Mouse (Mus musculus) midbrain, embryonic 14.5 days (tissue): Measurements from ENCODE around the gene Timm10b. TPM values are rescaled to one million over a fixed set of nuclear protein-coding genes. Genes with fewer than 3 reads are reported as not detected.

Experiments used
- ATAC-seq: fragments of 200-750 bp; cut with Nextera tagmentation; 2 replicates; pipeline ENCODE4 v1.8.0; 2017; ENCODE audit warnings: moderate number of reproducible peaks, moderate library complexity; ENCODE audit not compliant: low FRiP score, low TSS enrichment
- DNase-seq: peaks from one replicate; pipeline ENCODE4 v3.0.0-alpha.2; 2015
- H3K27ac ChIP-seq: fragments of 300-500 bp; sonication (generic); replicated peaks from 2 replicates; pipeline ENCODE4 v1.5.1; 2014; ENCODE audit warnings: mild to moderate bottlenecking, low read depth, low read length, moderate library complexity
- H3K27me3 ChIP-seq: fragments of 300-500 bp; sonication (generic); 2 replicates; pipeline ENCODE4 v1.6.1; 2014; ENCODE audit warnings: low read length, control low read depth, mixed read lengths; ENCODE audit not compliant: control insufficient read depth, insufficient read depth
- H3K36me3 ChIP-seq: fragments of 300-500 bp; sonication (generic); 2 replicates; pipeline ENCODE4 v1.6.1; 2014; ENCODE audit warnings: low read length, control low read depth; ENCODE audit not compliant: control insufficient read depth, insufficient read depth
- H3K4me1 ChIP-seq: fragments of 300-500 bp; sonication (generic); 2 replicates; pipeline ENCODE4 v1.6.1; 2014; ENCODE audit warnings: mild to moderate bottlenecking, antibody characterized with exemption, low read length, control low read depth; ENCODE audit not compliant: control insufficient read depth, insufficient read depth
- H3K4me2 ChIP-seq: fragments of 300-500 bp; sonication (generic); 2 replicates; pipeline ENCODE4 v1.6.1; 2014; ENCODE audit warnings: mild to moderate bottlenecking, low read length, moderate library complexity
- H3K4me3 ChIP-seq: fragments of 300-500 bp; sonication (generic); replicated peaks from 2 replicates; pipeline ENCODE4 v1.5.1; 2014; ENCODE audit warnings: low read depth, low read length
- H3K9ac ChIP-seq: fragments of 300-500 bp; sonication (generic); replicated peaks from 2 replicates; pipeline ENCODE4 v1.6.1; 2014; ENCODE audit warnings: mild to moderate bottlenecking, low read length, moderate library complexity
- H3K9me3 ChIP-seq: fragments of 300-500 bp; sonication (generic); 2 replicates; pipeline ENCODE4 v1.6.1; 2016; ENCODE audit warnings: low read length, control low read depth, mixed read lengths; ENCODE audit not compliant: control insufficient read depth
- WGBS: fragments of 180-500 bp; shearing (Covaris S2); extraction: QIAGEN DNeasy Blood & Tissue Kit; methylation state at CpG from one replicate; pipeline ENCODE4 v1.1.7; 2014; 5-methylcytosine and 5-hydroxymethylcytosine counted together
- polyA plus RNA-seq: library from polyadenylated mRNA; unstranded; fragments of >200 nt; fragmentation: Nextera tagmentation; extraction: Ambion mirVana; gene quantifications from 2 replicates; pipeline ENCODE4 v1.2.1, GENCODE M21; 2014

Gene Timm10b
- polyA plus RNA-seq, 1 experiment from 2014 or later: 122 TPM

DNA sequence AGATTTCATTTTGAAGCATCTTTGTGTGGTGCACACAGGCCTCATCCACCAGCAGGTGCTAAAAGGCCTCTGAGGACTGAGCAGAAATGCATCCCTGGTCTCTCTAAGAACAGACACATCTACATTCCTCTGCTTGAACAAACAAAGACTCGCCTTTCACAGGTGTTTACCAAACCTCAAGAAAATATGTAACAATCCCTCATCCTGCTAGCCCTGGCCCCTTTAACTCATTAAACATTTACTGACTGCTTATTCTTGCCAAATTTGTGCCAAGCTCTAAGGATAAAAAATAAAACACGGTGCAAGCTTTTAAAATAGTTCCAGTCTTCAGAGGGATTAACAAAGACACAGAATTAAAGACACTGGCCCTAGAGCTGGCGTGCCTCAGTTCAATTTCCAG is 20.2 kb upstream of the Timm10b start:
- H3K27me3 ChIP-seq: no peaks in the 10 kb centered on the region
- ATAC-seq: no peak
- H3K27ac ChIP-seq: no peak overlapping the region
- no peak overlapping the region for H3K4me2 ChIP-seq
- H3K9me3 ChIP-seq: no peaks in the 10 kb centered on the region
- H3K9ac ChIP-seq: no peak overlapping the region
- H3K4me1 ChIP-seq: no peaks in the 10 kb centered on the region
- no peak for DNase-seq
- H3K36me3 ChIP-seq: peaks cover 99% of the 10 kb centered on the region
- H3K4me3 ChIP-seq: no peak overlapping the region
- 60% methylated on average over 3 of the region's 3 CpGs for WGBS

DNA sequence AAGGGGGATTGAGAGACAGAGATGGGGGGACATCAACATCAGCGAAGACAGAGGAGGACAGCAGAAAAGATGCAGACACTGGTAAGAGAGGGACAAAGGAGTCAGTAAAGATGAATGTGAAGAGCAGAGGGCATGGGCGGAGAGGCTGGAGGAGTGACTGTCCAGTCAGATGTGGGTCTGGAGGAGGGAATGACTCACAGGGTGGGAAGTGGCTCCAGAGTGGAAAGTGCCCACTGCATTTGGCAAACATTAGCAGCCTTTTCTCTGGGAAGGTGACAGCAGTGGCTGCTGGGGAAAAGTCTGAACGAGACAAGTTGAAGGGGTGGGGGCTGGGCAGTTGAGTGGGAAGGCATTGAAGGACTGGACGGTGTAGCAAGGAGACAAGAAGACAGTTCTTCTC is 18.8 kb upstream of the Timm10b start:
- WGBS: 83% methylated on average over 4 of the region's 4 CpGs
- H3K4me3 ChIP-seq: no peak overlapping the region
- H3K27me3 ChIP-seq: no peaks in the 10 kb centered on the region
- DNase-seq: no peak
- no peaks in the 10 kb centered on the region for H3K9me3 ChIP-seq
- peaks cover 94% of the 10 kb centered on the region for H3K36me3 ChIP-seq
- no peak overlapping the region for H3K4me2 ChIP-seq
- H3K4me1 ChIP-seq: no peaks in the 10 kb centered on the region
- ATAC-seq: no peak
- no peak overlapping the region for H3K9ac ChIP-seq
- no peak overlapping the region for H3K27ac ChIP-seq

DNA sequence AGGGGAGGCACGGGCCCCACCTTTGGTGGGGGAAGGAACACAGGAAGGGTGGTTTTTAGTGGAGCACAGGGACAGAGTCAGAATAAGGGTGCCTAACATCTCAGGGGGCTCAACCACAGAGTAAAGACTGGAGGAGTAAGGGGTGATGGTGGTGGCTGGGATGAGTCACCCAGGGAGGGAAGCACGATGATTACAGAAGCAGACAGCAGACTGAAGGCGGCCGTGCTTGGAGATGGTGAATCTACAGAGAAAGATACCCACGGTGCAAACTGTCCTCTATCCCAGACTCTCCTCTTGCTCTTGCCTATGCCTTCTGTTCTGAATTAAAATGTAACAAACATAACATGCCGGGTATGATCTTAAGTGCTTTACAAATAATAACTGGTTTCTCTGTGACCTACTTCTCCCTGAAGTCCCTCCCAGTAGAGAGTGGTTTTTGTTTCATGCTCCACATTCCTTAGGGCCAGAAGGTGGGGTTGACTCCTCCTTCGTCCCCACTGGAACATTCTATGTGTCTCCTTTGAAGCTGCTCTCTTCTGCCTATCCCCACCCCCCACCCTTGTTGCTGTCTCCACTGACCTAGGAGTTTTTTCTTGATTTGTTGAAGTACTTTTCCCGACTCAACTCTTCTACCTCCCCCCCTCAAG is 18.1 kb upstream of the Timm10b start:
- ATAC-seq (no peak), DNase-seq (no peak)
- no peak overlapping the region for H3K9ac ChIP-seq
- peaks cover 87% of the 10 kb centered on the region for H3K36me3 ChIP-seq
- no peaks in the 10 kb centered on the region for H3K4me1 ChIP-seq
- H3K4me2 ChIP-seq: no peak overlapping the region
- no peak overlapping the region for H3K4me3 ChIP-seq
- WGBS: 87% methylated on average over 8 of the region's 8 CpGs
- no peaks in the 10 kb centered on the region for H3K9me3 ChIP-seq
- no peak overlapping the region for H3K27ac ChIP-seq
- no peaks in the 10 kb centered on the region for H3K27me3 ChIP-seq

DNA sequence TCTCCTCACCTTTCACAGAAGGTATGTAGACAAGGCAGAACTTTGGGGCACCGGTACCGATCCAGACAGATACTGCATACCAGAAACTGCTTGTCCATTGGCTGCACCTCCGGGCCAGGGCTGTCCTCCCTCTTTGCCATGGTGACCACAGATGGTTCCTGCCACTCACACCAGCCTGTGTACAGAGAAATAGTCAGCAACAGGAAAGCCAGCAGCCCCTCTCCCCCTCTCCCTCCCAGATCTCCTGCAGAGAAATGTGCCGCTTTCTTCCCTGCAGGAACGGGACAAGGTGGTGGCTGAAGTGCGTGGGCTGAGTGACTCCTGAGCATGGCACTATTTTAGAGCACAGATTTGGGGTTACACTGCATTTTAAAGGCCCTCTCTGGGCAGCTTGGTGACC is 14.5 kb upstream of the Timm10b start:
- Histone ChIP-seq H3K27ac (no peak overlapping the region), H3K9me3 (no peaks in the 10 kb centered on the region), H3K36me3 (peaks cover 51% of the 10 kb centered on the region), H3K9ac (no peak overlapping the region), H3K4me1 (peaks cover 15% of the 10 kb centered on the region), H3K4me3 (no peak overlapping the region), H3K4me2 (no peak overlapping the region), H3K27me3 (no peaks in the 10 kb centered on the region)
- ATAC-seq: no peak
- DNase-seq: no peak
- WGBS: 85% methylated on average over 6 of the region's 6 CpGs

DNA sequence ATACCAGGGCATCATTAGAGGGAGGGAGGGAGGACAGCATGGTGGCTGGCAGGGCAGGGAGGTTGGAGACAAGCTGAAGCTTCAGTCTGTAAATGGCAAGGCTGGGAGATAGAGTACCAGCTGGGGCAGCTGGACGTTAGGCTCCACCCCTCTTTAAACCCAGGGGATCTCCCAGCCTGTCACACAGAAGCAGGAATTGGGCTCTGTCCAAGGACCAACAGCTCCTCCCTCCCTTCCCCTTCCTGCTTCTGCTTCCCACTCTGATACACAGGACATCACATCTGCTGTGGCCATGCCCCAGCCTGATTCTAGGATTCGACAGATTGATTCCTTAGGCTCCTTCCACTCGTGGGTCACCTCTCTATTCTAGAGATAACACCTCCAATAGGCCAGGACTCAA is 11.2 kb upstream of the Timm10b start:
- H3K27ac ChIP-seq: peak overlapping the region; percentile 56
- DNase-seq: peak; percentile 78
- 26% methylated on average over 3 of the region's 3 CpGs for WGBS
- H3K9me3 ChIP-seq: no peaks in the 10 kb centered on the region
- H3K27me3 ChIP-seq: no peaks in the 10 kb centered on the region
- ATAC-seq: peak; percentile 29; the same call in 1 of the 2 replicates
- H3K9ac ChIP-seq: no peak overlapping the region
- peaks cover 27% of the 10 kb centered on the region for H3K4me1 ChIP-seq
- no peak overlapping the region for H3K4me2 ChIP-seq
- peaks cover 19% of the 10 kb centered on the region for H3K36me3 ChIP-seq
- no peak overlapping the region for H3K4me3 ChIP-seq

DNA sequence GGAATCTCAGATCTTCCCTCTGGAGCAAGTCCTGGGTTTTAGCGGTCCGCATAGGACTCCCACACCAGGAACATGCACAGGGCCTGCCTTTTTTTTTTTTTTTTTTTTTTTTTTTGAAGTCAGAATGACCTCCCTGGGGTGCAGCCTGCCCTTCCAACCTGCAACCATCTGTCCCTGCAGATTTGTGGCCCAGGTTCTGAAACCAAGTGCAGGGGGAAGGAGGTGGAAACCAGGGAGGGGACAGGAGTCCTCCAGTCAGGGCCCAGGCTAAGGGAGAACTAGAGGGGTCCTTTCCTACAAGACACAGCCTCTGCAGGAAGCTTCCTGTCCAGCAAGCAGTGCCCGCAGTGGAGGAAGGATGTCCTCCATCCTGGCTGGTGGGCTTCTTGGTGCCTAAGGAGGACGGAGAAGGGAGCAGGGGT is 7.3 kb upstream of the Timm10b start:
- WGBS: 9% methylated on average over 4 of the region's 4 CpGs

DNA sequence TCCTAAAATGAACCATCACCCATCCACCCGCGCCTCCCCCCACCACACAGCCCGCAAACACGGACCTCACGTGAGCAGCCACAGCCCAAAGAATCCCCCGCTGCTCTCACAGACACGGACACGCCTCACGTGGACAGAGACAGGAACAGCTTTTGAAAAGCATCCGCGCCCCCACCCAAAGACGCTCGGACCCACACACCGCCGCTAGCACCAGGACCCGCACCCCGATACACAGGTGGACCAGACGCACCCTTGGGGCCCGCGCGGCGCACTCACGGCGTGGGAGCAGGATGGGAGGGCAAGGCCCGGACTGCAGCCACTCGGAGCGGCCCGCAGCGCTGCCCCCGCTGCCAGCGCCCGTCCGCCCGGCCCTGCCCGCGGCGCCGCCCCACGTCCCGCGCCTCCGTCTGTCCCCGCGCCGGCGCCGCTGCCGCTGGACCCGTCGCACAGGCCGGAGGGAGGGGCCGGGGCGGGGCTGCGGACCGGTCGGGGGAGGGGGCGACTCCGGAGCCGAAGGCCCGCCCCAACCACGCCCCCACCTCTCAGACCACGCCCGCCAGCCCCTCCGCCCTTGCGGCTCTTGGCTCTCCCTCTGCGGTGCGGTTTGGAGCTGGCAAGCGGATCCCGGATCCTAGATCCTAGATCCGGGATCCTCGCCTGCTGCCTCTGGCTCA is 6.6 kb upstream of the Timm10b start, which contains the start of gene Trim3:
Gene Trim3, minus strand, starts transcription at position 445 of the 674 bp plus-strand sequence.
- Histone ChIP-seq H3K9me3 (no peaks in the 10 kb centered on the region), H3K4me2 (peak within 1 kb of the TSS; percentile 78), H3K9ac (peak within 1 kb of the TSS; percentile 93), H3K4me1 (peaks cover 29% of the 10 kb centered on the region), H3K27me3 (no peaks in the 10 kb centered on the region), H3K36me3 (peaks cover 23% of the 10 kb centered on the region), H3K4me3 (peak within 1 kb of the TSS; percentile 91), H3K27ac (peak within 1 kb of the TSS; percentile 86)
- peak; percentile 92 for ATAC-seq
- WGBS: under 1% methylated on average over 71 of the region's 71 CpGs
- peak; percentile 93 for DNase-seq

More for the DNA sequence above, 7.3 kb upstream of the Timm10b start:
- H3K36me3 ChIP-seq: peaks cover 19% of the 10 kb centered on the region
- peak overlapping the region; percentile 91 for H3K4me3 ChIP-seq
- H3K27ac ChIP-seq: peak overlapping the region; percentile 86
- peak overlapping the region; percentile 78 for H3K4me2 ChIP-seq
- peak overlapping the region; percentile 93 for H3K9ac ChIP-seq
- no peaks in the 10 kb centered on the region for H3K9me3 ChIP-seq
- ATAC-seq: peak; percentile 1; the same call in 1 of the 2 replicates
- DNase-seq: no peak
- H3K27me3 ChIP-seq: no peaks in the 10 kb centered on the region
- H3K4me1 ChIP-seq: peaks cover 29% of the 10 kb centered on the region

DNA sequence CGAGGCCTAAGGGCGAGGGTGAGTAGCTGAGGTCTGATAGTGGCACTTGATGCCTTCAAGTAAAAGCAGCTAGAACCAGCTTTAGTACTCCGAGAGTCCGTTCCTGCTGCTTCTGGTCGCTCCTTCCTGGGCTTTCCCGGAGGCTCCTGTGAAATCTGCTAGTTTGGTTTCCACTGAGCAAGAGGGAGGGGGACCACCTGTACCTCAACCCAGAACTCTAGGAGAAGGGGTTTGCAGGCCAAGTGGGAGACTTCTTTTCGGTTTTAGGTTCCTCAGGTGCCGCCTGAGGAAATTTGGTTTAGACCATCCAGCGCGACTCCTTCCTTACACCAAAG is 6.1 kb upstream of the Timm10b start:
- WGBS: 5% methylated on average over 10 of the region's 10 CpGs
- DNase-seq: no peak

More for the DNA sequence above, 6.1 kb upstream of the Timm10b start:
- H3K9me3 ChIP-seq: no peaks in the 10 kb centered on the region
- H3K4me3 ChIP-seq: peak overlapping the region; percentile 91
- peak overlapping the region; percentile 78 for H3K4me2 ChIP-seq
- no peak for ATAC-seq
- peak overlapping the region; percentile 86 for H3K27ac ChIP-seq
- H3K9ac ChIP-seq: peak overlapping the region; percentile 93
- H3K36me3 ChIP-seq: peaks cover 23% of the 10 kb centered on the region
- no peaks in the 10 kb centered on the region for H3K27me3 ChIP-seq
- peaks cover 26% of the 10 kb centered on the region for H3K4me1 ChIP-seq
